Mouse (Mus musculus) neural tube, postnatal 0 days (tissue): Measurements from ENCODE around the gene Gm7544. TPM values are rescaled to one million over a fixed set of nuclear protein-coding genes. Genes with fewer than 3 reads are reported as not detected.

Experiments used
- polyA plus RNA-seq: library from polyadenylated mRNA; unstranded; fragments of >200 nt; fragmentation: Nextera tagmentation; extraction: Ambion mirVana; gene quantifications from 2 replicates; pipeline ENCODE4 v1.2.1, GENCODE M21; 2015

The Gm7544 gene
- not detected in 2 replicates for polyA plus RNA-seq

DNA sequence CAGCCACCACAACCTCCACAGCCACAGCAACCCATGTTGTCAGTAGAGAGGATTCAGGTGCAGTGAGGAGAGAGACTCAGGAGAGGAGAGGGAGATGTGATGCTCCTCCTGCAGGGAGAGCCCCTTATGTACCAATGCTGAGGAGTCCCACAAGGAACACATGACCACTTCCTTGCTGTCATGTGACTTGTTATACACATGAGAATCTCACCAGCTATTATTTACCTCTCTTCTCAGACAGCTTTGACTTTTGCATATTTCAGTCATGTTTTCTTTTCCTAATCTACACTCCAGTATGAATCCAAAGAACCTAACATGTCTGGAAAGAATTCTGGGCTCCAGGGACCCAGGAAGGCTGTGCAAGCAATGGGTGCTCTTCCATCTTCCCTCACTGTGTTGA, at the start of gene Gm7544:
Gm7544 (minus strand) TSS at position 101 of the 400 bp plus-strand sequence.

DNA sequence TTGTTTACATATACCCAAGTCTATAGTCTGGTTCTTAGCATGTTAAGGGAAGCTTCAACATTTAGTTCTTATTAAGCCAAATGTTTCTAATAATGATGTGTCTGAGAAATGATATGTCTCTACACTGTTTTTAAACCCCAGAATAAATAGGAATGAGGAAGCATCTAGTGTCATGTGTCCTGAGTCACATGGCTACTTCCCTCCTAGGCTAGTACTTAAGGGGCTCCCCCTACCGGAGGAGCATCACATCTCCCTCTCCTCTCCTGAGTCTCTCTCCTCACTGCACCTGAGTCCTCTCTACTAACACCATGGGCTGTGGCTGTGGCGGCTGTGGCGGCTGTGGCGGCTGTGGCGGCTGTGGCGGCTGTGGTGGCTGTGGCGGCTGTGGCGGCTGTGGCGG, 44.5 kb upstream of the Gm7544 start, which contains the start of gene Gm47959:
Gm47959 (plus strand) TSS at position 243 of the 400 bp plus-strand sequence.

DNA sequence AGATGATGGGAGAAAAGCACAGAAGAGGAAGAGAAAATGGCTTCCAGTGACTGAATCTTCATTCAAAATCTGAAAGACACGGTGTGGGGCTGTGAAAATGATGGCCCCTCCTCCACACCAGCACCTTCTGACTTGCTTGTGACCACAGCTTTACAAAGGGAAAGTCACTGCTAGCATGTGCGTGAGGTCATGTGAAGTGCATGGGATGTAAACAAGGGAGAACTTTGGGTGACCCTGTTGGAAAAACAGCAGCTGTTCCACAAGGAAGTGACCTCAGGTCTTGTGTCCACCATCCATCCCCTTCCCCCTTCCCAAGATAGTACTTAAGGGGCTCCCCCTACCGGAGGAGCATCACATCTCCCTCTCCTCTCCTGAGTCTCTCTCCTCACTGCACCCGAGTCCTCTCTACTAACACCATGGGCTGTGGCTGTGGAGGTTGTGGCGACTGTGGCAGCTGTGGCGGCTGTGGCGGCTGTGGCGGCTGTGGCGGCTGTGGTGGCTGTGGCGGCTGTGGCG, 4.1 kb upstream of the Gm7544 start, which contains the start of gene Gm47955:
Gm47955 (plus strand) TSS at position 417 of the 516 bp plus-strand sequence.

DNA sequence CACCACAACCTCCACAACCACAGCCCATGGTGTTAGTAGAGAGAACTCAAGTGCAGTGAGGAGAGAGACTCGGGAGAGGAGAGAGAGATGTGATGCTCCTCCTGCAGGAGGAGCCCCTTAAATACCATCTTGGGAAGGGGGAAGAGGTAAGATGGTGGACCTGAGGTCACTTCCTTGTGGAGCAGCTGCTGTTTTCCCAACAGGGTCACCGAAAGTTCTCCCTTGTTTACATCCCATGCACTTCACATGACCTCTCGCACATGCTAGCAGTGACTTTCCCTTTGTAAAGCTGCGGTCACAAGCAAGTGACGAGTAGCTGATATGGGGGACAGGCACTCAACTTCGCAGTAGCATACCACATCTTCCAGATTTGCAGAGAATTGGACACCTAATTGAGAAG, 12.5 kb downstream of the Gm7544 start, which contains the start of gene A030003K21Rik:
A030003K21Rik (minus strand) TSS at position 94 of the 400 bp plus-strand sequence.

DNA sequence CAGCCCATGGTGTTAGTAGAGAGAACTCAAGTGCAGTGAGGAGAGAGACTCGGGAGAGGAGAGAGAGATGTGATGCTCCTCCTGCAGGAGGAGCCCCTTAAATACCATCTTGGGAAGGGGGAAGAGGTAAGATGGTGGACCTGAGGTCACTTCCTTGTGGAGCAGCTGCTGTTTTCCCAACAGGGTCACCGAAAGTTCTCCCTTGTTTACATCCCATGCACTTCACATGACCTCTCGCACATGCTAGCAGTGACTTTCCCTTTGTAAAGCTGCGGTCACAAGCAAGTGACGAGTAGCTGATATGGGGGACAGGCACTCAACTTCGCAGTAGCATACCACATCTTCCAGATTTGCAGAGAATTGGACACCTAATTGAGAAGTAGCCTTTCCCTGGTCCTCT, 24.5 kb downstream of the Gm7544 start, which contains the start of gene Gm6217:
Gm6217 (minus strand) TSS at position 74 of the 400 bp plus-strand sequence.

DNA sequence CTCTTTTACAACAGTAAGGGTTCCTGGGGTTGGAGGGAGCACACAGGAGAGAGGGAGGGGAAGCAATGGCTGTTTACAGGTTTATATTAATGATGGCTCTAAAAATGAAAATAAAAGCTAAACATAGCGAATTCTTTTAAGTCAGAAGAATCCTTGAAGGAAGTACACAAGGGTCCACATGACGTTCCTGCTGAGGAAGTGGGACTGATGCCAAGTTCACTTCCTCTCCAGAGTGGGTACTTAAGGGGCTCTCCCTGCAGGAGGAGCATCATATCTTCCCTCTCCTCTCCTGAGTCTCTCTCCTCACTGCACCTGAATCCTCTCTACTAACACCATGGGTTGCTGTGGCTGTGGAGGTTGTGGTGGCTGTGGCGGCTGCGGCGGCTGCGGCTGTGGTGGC, 31.2 kb downstream of the Gm7544 start, which contains the start of gene A030014E15Rik:
A030014E15Rik (plus strand) TSS at position 268 of the 400 bp plus-strand sequence.

DNA sequence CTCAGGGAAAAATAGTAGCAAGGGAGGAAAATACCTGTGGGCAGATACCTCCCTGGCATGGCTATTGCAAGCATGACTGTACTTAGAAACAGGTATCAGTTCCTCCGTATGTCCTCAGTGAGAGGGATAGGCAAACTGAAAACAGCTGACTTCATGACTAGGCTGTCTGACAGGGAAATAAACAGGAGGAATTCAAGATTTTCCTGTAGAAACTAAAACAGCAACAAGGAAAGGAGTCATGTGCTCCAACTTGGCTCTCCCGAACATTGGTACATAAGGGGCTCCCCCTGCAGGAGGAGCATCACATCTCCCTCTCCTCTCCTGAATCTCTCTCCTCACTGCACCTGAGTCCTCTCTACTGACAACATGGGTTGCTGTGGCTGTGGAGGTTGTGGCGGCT, 42.8 kb downstream of the Gm7544 start, which contains the start of gene A030005L19Rik:
A030005L19Rik (plus strand) TSS at position 301 of the 400 bp plus-strand sequence.

Other genes with a start within 250 kb of the Gm7544 start
- 378 and 390 TPM in 2 replicates for gene Mff, start 231.1 kb downstream of the Gm7544 start, polyA plus RNA-seq
- gene Tm4sf20, start 187.6 kb downstream of the Gm7544 start, polyA plus RNA-seq: not detected in 2 replicates
- not detected in 2 replicates for gene Gm47791, start 184.8 kb downstream of the Gm7544 start, polyA plus RNA-seq
- 22.7 and 23.4 TPM in 2 replicates for gene Agfg1, start 116.5 kb downstream of the Gm7544 start, polyA plus RNA-seq
- gene A030005L19Rik, start 42.7 kb downstream of the Gm7544 start, polyA plus RNA-seq: not detected in 2 replicates
- gene A030014E15Rik, start 31.1 kb downstream of the Gm7544 start, polyA plus RNA-seq: not detected in 2 replicates
- not detected in 2 replicates for gene Gm6217, start 24.6 kb downstream of the Gm7544 start, polyA plus RNA-seq
- not detected in 2 replicates for gene A030003K21Rik, start 12.6 kb downstream of the Gm7544 start, polyA plus RNA-seq
- gene Gm47955, start 4.3 kb upstream of the Gm7544 start, polyA plus RNA-seq: not detected in 2 replicates
- gene Gm47959, start 44.5 kb upstream of the Gm7544 start, polyA plus RNA-seq: not detected in 2 replicates
- gene Slc19a3, start 82.4 kb upstream of the Gm7544 start, polyA plus RNA-seq: 1.3 TPM in 2 replicates
- not detected in 2 replicates for gene Krtap28-10, start 86.5 kb upstream of the Gm7544 start, polyA plus RNA-seq
- not detected in 2 replicates for gene Gm47969, start 88.9 kb upstream of the Gm7544 start, polyA plus RNA-seq
- gene A030005K14Rik, start 103.4 kb upstream of the Gm7544 start, polyA plus RNA-seq: not detected in 2 replicates
- gene Krtap28-13, start 104.9 kb upstream of the Gm7544 start, polyA plus RNA-seq: not detected in 2 replicates
- gene Ccl20, start 160.8 kb upstream of the Gm7544 start, polyA plus RNA-seq: not detected in 2 replicates
- gene Daw1, start 203.7 kb upstream of the Gm7544 start, polyA plus RNA-seq: 1.6 and 1.7 TPM in 2 replicates